Mouse (Mus musculus) cortical plate, adult 2 months (tissue): Measurements from ENCODE around the gene Ppp5c. TPM values are rescaled to one million over a fixed set of nuclear protein-coding genes. Genes with fewer than 3 reads are reported as not detected.

Experiments used
- H3K27ac ChIP-seq: fragments of 200-500 bp; 2 replicates; pipeline ENCODE4 v1.5.1; 2012; ENCODE audit warnings: low read length, control low read depth, inconsistent platforms; ENCODE audit not compliant: insufficient read depth
- H3K4me1 ChIP-seq: fragments of 200-500 bp; 2 replicates; pipeline ENCODE4 v1.6.1; 2011; ENCODE audit warnings: low read length; ENCODE audit not compliant: control insufficient read depth, insufficient read depth
- H3K4me3 ChIP-seq: fragments of 200-500 bp; 2 replicates; pipeline ENCODE4 v1.5.1; 2011; ENCODE audit warnings: mild to moderate bottlenecking, low read length, control low read depth; ENCODE audit not compliant: insufficient read depth
- CTCF ChIP-seq: fragments of 200-500 bp; IDR thresholded peaks from 2 replicates; pipeline ENCODE4 v1.5.1; 2011; ENCODE audit warnings: mild to moderate bottlenecking, control low read depth, low read length; ENCODE audit not compliant: insufficient read depth; ENCODE audit errors: extremely low read depth
- POLR2A ChIP-seq: fragments of 200-500 bp; IDR thresholded peaks from 2 replicates; pipeline ENCODE4 v1.6.1; 2011; ENCODE audit warnings: mild to moderate bottlenecking, low read length, control low read depth; ENCODE audit not compliant: insufficient read depth; ENCODE audit errors: extremely low read depth
- polyA plus RNA-seq: library from polyadenylated mRNA; depleted of rRNA; stranded (reverse); fragments of >200 nt; gene quantifications from 2 replicates; pipeline ENCODE4 v1.2.3, GENCODE M21; 2012

Gene Ppp5c
- polyA plus RNA-seq, 1 experiment, result 268 TPM

DNA sequence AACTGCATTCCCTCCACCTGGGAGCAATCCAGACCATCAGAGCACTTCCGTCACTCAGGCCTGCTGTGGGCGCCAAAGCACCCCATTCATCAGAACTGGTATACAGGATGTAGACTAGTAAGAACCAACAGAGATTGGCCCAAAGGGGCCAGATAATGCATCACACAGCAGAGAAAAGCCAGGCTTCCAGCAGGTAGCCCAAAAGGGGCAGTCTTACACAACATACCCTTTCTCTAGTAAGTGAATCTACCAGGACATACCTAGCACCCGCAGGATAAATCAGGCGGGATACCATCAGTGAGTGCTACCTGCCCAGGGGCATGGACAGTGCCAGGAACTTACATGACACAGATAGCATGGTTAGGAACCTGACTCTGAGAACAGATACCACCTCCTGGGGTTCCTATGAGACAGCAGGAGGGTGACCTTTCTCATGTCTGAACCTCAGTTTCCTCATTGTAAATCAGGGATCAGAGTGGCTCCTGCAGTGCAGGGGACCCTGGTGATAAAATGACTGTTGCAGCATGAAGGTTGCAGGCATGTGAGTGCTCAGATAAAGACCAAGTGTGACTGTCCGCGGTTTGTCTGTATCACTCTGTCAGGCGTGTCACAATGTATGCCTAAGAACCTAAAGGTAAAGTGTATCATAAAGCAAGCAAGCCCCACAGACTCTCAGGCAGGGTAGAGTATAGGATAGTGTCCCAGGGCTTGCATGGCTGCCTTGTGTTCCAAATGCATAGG is 8.1 kb downstream of the Ppp5c start:
- Histone ChIP-seq H3K27ac (no peak overlapping the region), H3K4me1 (peaks cover 15% of the 10 kb centered on the region), H3K4me3 (no peak overlapping the region)
- TF ChIP-seq CTCF (no peak), POLR2A (no peak)

DNA sequence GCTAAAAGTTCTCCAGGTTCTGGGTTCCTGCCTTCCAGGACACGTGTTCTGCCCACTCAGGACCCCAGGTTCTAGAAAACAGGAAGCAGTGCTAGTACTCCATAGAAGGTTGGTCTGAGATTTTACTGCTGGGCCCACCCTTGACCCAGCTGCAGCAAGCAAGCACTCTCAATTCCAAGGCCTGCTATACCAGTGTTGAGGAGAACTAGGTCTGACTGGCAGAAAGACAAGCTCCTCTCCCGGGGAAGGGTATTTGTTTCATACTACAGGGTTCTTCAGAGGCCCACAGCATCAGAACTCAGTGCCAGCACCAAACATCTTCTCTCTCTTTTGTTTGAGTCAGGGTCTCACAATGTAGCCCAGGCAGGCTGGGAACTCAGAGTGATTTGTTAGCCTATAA is 9.8 kb downstream of the Ppp5c start:
- Histone ChIP-seq H3K27ac (peak overlapping the region; percentile 43; the same call in 1 of the 2 replicates), H3K4me3 (no peak overlapping the region), H3K4me1 (peaks cover 11% of the 10 kb centered on the region)
- TF ChIP-seq POLR2A, result no peak
- TF ChIP-seq CTCF, result no peak

DNA sequence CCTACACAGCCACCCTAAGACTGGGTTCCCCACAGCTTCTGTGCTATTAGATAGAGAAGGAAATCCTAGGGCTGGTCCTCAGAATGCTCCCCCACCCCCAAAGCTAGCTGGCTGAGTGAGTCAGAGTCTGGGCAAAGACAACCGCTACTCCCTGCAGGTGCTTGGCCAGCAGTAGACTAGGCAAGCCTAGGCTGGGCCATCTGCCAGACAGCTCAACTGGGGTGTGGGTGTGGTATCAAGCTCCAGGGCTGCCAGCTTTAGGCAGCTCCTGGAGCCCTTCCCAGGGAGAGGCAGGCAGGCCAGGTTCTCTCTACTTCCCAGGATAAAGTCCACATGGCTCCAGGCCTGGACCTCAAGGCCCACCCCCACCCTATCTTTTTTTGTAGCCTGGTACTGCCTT is 10.7 kb downstream of the Ppp5c start:
- no peak for TF ChIP-seq POLR2A
- no peak for TF ChIP-seq CTCF
- peak overlapping the region; percentile 43; the same call in 1 of the 2 replicates for H3K27ac ChIP-seq
- no peak overlapping the region for H3K4me3 ChIP-seq
- peaks cover 16% of the 10 kb centered on the region for H3K4me1 ChIP-seq

DNA sequence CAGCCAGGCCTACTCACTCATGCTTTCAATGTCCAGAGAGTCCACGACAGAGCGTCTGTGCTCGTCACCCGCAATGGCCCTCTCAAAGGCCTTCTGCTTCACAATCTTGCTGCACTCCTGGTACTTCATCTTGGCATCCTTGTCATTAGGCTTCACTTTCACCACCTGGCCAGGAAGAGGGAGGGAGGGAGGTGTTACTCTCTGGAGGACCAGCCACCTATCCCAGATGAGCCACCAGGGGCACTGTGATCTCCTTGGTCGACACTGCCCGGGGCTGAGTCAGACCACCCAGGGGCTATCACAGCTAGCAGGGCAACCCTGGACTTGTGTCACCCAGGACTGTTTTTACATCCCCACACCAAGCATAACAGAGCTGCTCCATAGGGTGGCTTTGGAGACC is 12.3 kb downstream of the Ppp5c start:
- TF ChIP-seq CTCF (0 out of 2 replicates have a peak, but pooled peaks have one; percentile 17), POLR2A (no peak)
- no peak overlapping the region for H3K27ac ChIP-seq
- H3K4me1 ChIP-seq, result peaks cover 16% of the 10 kb centered on the region
- H3K4me3 ChIP-seq, result no peak overlapping the region

DNA sequence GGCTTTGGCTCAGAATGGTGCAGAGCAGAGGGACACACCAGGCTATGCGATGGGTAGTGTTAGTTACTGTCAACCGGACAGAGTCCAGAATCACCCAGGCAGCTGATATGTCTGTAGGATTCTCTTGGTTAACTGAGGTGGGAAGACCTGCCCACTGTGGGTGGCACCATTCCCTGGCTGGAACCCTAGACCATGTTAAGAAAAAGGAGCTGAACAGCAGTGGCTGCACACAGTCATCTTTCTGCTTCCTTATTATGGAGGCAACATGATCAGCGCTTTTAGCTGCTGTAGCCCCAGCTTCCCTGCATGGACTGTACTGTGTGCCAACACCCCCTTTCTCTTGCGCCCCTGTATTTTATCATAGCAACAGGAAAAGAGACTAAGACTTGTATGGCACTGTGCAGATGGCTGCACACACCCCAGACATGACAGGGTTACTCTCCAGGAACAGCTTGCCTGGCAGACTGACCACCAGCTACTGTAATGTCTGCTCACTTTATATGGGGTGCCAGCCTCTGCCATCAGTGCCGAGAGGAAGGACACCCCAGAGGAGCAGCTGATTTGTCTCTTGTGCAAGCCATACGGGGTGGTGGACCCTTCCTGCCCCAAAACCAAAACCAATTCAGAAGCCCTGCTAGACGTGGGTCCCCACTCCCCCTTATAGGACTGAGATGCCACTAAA is 15.7 kb downstream of the Ppp5c start:
- no peak overlapping the region for H3K4me3 ChIP-seq
- H3K27ac ChIP-seq, result no peak overlapping the region
- peaks cover 11% of the 10 kb centered on the region for H3K4me1 ChIP-seq
- TF ChIP-seq CTCF (no peak), POLR2A (no peak)

DNA sequence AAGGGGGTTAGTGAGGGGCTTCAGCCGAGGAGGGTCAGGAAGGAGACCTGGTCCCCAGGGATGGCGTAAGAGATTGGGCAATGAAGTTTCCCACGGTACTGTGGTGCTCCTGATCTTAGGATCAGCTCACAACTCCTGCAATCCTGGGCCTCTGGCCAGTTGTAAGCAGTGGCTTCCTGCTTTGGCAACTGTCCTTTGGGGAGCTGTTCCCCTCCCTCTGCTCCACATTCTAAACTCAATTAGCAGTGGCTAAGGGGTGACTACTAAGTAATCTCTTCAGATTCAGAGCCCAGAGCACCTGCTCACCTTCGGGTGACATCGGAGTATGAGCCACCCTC is 17.7 kb downstream of the Ppp5c start:
- TF ChIP-seq CTCF, result no peak
- TF ChIP-seq POLR2A, result no peak
- no peak overlapping the region for H3K4me3 ChIP-seq
- H3K4me1 ChIP-seq, result peaks cover 7% of the 10 kb centered on the region
- H3K27ac ChIP-seq, result peak overlapping the region; percentile 18; the same call in 1 of the 2 replicates

DNA sequence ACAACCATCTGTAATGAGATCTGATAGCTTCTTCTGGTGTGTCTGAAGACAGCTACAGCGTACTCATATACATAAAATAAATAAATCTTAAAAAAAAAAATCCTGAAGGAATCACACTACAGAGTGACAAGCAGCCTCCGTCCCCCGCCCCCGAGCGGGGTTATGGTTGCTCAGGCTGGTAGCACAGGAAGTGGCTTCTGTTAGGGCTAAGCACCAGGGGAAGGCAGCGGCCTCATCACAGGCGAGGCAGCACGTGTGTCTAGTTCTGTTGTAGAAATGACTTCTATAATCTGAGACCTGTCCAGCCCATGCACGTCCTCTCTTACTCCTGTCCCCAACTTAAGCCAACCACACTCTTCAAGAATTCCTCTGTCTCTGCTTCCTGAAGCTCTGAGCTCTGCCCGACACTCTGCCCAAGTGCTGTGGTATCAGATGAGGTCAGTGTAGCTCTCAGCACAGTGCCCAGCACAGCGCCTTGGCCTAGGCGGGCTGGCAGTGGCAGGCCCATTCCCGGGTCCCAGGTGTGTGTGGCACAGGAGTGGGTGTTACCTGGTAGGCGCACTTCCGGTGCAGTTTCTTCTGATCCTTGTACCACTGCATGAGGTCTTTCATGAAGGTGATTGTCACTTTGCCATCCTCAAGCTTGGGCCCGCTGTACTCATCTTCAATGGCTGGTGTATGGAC is 18.3 kb downstream of the Ppp5c start:
- Histone ChIP-seq H3K27ac (peak overlapping the region; percentile 18; the same call in 1 of the 2 replicates), H3K4me1 (peaks cover 5% of the 10 kb centered on the region; the same call in 1 of the 2 replicates), H3K4me3 (no peak overlapping the region)
- TF ChIP-seq CTCF (no peak), POLR2A (no peak)

DNA sequence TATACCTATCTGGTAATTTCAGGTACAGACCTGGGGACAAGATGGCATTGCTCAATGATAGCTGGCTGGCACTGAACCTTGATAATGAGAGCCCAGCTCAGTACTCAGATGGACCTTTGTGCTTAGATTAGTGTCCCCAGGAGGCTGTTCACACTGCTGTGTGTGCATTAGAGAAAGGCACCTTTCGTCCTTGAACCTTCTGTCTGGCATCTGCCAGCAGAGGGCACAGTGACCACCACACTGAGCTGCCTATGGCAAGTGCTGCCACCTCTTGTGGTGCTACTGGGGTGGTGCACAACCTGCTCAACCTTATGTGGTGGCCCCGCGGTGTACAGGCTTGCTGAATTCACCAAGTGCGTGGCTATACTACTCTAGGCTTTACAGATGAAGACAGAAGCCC is 20.4 kb downstream of the Ppp5c start:
- no peak overlapping the region for H3K4me3 ChIP-seq
- H3K4me1 ChIP-seq, result 0 out of 2 replicates have a peak, but pooled peaks cover under 1% of the 10 kb centered on the region
- TF ChIP-seq CTCF, result peak; percentile 66
- TF ChIP-seq POLR2A, result no peak
- no peak overlapping the region for H3K27ac ChIP-seq

DNA sequence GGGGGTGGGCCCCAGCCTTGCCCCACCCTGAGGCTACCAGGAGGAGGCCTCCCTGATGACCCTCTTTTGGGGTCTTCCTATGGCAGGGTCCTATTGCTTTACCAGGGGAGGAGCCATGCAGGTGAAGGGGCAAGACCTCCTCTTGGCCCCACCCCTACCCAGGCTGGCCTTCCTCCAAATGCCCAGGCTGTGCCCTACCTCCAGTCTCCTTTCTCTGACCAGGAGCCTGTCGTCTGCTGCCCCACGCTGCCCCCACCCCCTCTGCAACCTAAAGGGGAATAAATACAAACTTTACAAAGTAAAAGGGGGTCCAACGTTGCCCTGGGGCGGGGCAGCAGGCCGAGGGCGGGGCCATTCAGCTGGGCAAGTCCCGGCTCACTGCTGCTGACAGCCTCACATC is 23.0 kb downstream of the Ppp5c start:
- Histone ChIP-seq H3K27ac (no peak overlapping the region), H3K4me3 (no peak overlapping the region), H3K4me1 (no peaks in the 10 kb centered on the region)
- TF ChIP-seq CTCF, result no peak
- no peak for TF ChIP-seq POLR2A
